Mouse (Mus musculus) forebrain, embryonic 12.5 days (tissue): Measurements from ENCODE around the gene Nob1. TPM values are rescaled to one million over a fixed set of nuclear protein-coding genes. Genes with fewer than 3 reads are reported as not detected.

Experiments
- ATAC-seq: fragments of 200-750 bp; cut with Nextera tagmentation; 2 replicates; pipeline ENCODE4 v1.8.0; 2017; ENCODE audit warnings: moderate TSS enrichment; ENCODE audit not compliant: low FRiP score
- H3K27ac ChIP-seq: fragments of 300-500 bp; sonication (generic); 2 replicates; pipeline ENCODE4 v1.5.1; 2016; ENCODE audit warnings: mild to moderate bottlenecking
- H3K27me3 ChIP-seq: fragments of 300-500 bp; sonication (generic); 2 replicates; pipeline ENCODE4 v1.6.1; 2016; ENCODE audit warnings: mild to moderate bottlenecking
- H3K36me3 ChIP-seq: fragments of 300-500 bp; sonication (generic); replicated peaks from 2 replicates; pipeline ENCODE4 v1.6.1; 2016; ENCODE audit warnings: mild to moderate bottlenecking
- H3K4me1 ChIP-seq: fragments of 300-500 bp; sonication (generic); 2 replicates; pipeline ENCODE4 v1.6.1; 2016
- H3K4me2 ChIP-seq: fragments of 300-500 bp; sonication (generic); 2 replicates; pipeline ENCODE4 v1.6.1; 2016; ENCODE audit warnings: mild to moderate bottlenecking, moderate library complexity
- H3K4me3 ChIP-seq: fragments of 300-500 bp; sonication (generic); replicated peaks from 2 replicates; pipeline ENCODE4 v1.5.1; 2016; ENCODE audit warnings: mild to moderate bottlenecking
- H3K9ac ChIP-seq: fragments of 300-500 bp; sonication (generic); 2 replicates; pipeline ENCODE4 v1.6.1; 2016; ENCODE audit warnings: mild to moderate bottlenecking
- H3K9me3 ChIP-seq: fragments of 300-500 bp; sonication (generic); 2 replicates; pipeline ENCODE4 v1.6.1; 2016
- WGBS: fragments of 180-500 bp; shearing (Covaris S2); methylation state at CpG from one replicate; pipeline ENCODE4 v1.1.7; 2016; 5-methylcytosine and 5-hydroxymethylcytosine counted together
- polyA plus RNA-seq: library from polyadenylated mRNA; unstranded; fragments of >200 nt; fragmentation: Nextera tagmentation; extraction: Ambion mirVana; gene quantifications from 2 replicates; pipeline ENCODE4 v1.2.1, GENCODE M21; 2016

The Nob1 gene
- polyA plus RNA-seq, 1 experiment from 2014 or later: 80.4 TPM

- no peak for ATAC-seq
- H3K4me3 ChIP-seq: no peak overlapping the region
- no peak overlapping the region for H3K9ac ChIP-seq
- WGBS: 94% methylated on average over 3 of the region's 3 CpGs
- no peaks in the 10 kb centered on the region for H3K4me1 ChIP-seq
- no peak overlapping the region for H3K4me2 ChIP-seq
- no peaks in the 10 kb centered on the region for H3K27me3 ChIP-seq
- H3K36me3 ChIP-seq: peaks cover 10% of the 10 kb centered on the region
- H3K27ac ChIP-seq: no peak overlapping the region
- H3K9me3 ChIP-seq: no peaks in the 10 kb centered on the region
Measured at GRCm38 (mm10) chr8:107377346-107377745, 47.5 kb downstream of the Nob1 start.

- 97% methylated on average over 4 of the region's 4 CpGs for WGBS
- H3K4me1 ChIP-seq: no peaks in the 10 kb centered on the region
- no peak for ATAC-seq
- H3K9ac ChIP-seq: no peak overlapping the region
- H3K27me3 ChIP-seq: no peaks in the 10 kb centered on the region
- H3K4me3 ChIP-seq: no peak overlapping the region
- H3K27ac ChIP-seq: no peak overlapping the region
- no peak overlapping the region for H3K4me2 ChIP-seq
- H3K9me3 ChIP-seq: no peaks in the 10 kb centered on the region
- peaks cover 49% of the 10 kb centered on the region for H3K36me3 ChIP-seq
Measured at GRCm38 (mm10) chr8:107370311-107370710, 54.5 kb downstream of the Nob1 start.

Other genes starting within 250 kb of the Nob1 start
- gene Nfat5, start 131.6 kb downstream of the Nob1 start, polyA plus RNA-seq: 11.1 and 14.0 TPM in 2 replicates
- 4.4 TPM in 2 replicates for gene Nqo1, start 21.8 kb downstream of the Nob1 start, polyA plus RNA-seq
- gene Wwp2, start 11.3 kb upstream of the Nob1 start, polyA plus RNA-seq: 66.0 and 66.3 TPM in 2 replicates
- 291 and 295 TPM in 2 replicates for gene Psmd7, start 163.4 kb upstream of the Nob1 start, polyA plus RNA-seq